Mouse (Mus musculus): Measurements from ENCODE around the gene Mrpl1.

DNA sequence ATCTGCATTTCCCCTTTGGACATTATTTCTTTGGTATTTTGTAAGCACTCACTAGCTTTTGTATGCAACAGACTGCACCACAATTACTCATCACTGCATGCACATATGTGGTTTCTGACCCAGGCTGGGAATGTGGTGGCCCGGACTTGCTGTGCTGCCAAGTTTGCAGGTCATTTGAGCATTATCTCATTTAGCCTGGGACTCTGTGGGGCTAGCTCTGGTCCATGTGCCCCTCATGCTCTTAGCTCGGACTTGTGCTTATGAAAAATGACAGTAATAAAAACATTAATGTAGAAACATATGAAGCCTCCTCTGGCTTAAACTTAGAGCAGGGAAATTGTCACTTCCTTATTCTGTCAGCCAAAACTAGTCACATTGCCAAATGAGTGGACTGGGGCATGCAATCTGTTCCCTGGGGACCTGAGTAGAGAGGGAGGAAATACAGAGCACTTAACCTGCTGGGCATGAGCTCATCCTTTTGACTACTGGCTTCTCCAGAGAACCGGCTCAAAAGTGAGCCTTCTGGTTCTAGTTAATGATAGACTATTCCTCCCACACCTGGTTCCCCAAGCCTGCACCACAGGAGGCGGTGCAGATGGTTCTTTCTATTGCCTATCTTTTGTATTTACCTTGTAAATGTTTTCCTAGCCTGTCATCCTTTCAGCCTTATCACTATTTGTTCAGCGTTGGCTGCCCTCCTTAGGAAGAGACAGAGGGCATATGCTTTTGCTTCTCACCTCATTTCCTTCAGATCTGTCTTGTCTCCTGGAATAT lies 12.7 kb downstream of the Mrpl1 start:
- TF ChIP-seq CTCF (IDR thresholded peaks at IDR 0.05; ENCODE audit: borderline replicate concordance, insufficient read depth, low read depth, low read length) (no peak), POLR2A (IDR thresholded peaks at IDR 0.05; ENCODE audit: borderline replicate concordance, insufficient read depth, low read length) (no peak)
